Mouse (Mus musculus): ENCODE results near the gene Trpc1. TPM values are rescaled to one million over a fixed set of nuclear protein-coding genes. Genes with fewer than 3 reads are reported as not detected.

Trpc1 gene
- polyA plus RNA-seq, 1 experiment from 2014 or later: 6.2 TPM

DNA sequence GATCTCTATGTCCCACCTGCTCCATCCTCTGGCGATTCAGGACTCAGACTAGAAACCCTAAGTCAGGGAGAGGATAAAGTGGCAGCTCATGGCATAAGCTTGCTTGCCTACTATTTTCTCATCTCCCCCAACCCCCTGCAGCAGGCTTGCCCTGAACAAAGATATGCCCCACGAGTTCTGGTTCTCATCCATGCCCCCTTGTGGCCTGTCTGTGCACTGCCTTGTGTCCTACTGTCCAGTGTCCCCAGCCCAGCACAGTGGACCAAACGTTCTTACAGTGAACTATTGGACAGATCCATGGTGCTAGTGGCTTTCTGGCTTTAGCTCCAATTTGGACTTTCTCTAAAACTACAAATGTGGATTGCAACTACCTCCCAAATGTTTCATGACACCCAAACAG lies 62.1 kb downstream of the Trpc1 start:
- no peaks in the 10 kb centered on the region for H3K4me1 ChIP-seq (replicated peaks; ENCODE audit: control insufficient read depth, insufficient read depth, low read length)
- ATAC-seq: no peak
- no peak overlapping the region for H3K9ac ChIP-seq (replicated peaks; ENCODE audit: low read depth, low read length)
- H3K27ac ChIP-seq (ENCODE audit: low read length): no peak overlapping the region
- no peaks in the 10 kb centered on the region for H3K36me3 ChIP-seq (ENCODE audit: control insufficient read depth, insufficient read depth)
- H3K9me3 ChIP-seq (ENCODE audit: control insufficient read depth, low read length): no peaks in the 10 kb centered on the region
- H3K4me2 ChIP-seq (ENCODE audit: low read length): no peak overlapping the region
- WGBS: 69% methylated on average over 3 of the region's 3 CpGs
- H3K27me3 ChIP-seq (replicated peaks; ENCODE audit: control insufficient read depth, insufficient read depth, low read length): no peaks in the 10 kb centered on the region
- H3K4me3 ChIP-seq (replicated peaks; ENCODE audit: low read length): no peak overlapping the region

DNA sequence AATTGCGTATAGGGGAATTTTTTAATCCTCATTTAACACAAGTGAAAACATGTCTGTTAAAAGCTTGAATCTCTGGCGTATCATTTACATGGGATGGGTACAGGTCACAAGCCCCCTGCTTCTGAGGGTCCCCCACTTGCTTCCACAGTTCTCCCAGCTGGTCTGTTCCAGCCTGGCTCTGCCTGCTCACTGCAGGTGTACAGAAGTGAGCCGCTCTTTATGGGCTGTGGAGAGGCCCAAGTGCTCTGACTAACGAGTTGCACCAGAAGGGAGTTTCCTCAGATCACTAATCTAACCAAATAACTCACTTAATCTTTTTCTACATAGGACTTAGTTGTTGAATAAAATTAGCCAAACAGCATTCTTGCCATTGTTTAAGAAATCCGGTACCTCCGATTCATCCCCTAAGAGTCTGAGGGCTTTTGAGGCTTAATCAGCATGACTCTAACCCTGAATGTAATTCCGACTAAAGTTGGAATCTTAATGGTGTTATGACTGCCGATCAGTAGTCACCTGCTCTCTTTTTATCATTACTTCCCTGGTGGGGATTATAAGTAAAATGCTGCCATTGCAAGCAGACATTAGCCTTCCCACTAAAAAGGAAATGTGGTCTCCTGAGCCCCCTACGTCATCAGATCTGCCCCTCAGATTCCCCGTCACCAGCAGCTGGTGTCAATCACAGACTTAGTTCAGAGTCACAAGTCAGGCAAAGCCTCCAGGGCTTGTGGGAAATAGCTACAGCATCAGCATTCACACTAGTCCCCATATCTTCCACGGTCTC lies 64.3 kb downstream of the Trpc1 start:
- Histone ChIP-seq H3K9ac (replicated peaks; ENCODE audit: low read depth, low read length) (no peak overlapping the region), H3K36me3 (ENCODE audit: control insufficient read depth, insufficient read depth) (no peaks in the 10 kb centered on the region), H3K4me3 (replicated peaks; ENCODE audit: low read length) (no peak overlapping the region), H3K27me3 (replicated peaks; ENCODE audit: control insufficient read depth, insufficient read depth, low read length) (no peaks in the 10 kb centered on the region), H3K4me2 (ENCODE audit: low read length) (no peak overlapping the region), H3K4me1 (replicated peaks; ENCODE audit: control insufficient read depth, insufficient read depth, low read length) (no peaks in the 10 kb centered on the region), H3K27ac (ENCODE audit: low read length) (no peak overlapping the region), H3K9me3 (ENCODE audit: control insufficient read depth, low read length) (no peaks in the 10 kb centered on the region)
- 28% methylated on average over 11 of the region's 11 CpGs for WGBS
- ATAC-seq: peak; percentile 78

DNA sequence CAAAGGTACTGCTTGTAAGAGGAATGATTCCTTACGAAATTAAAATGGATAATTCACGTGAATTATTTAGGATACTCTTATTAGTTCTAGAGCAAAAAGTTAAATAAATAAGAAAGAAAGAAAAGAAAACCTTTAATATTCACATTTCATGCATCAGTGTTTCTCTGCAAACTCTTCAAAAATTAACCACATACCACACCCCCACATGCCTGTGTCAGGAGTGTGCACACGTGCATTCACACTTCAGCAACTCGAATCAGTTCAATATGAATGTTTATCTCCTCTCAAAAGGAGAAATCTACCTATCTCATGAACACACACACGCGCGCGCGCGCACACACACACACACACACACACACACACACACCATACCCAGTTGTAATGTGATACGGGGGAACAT lies 69.5 kb downstream of the Trpc1 start:
- Histone ChIP-seq H3K4me3 (replicated peaks; ENCODE audit: low read length) (no peak overlapping the region), H3K9me3 (ENCODE audit: control insufficient read depth, low read length) (no peaks in the 10 kb centered on the region), H3K4me1 (replicated peaks; ENCODE audit: control insufficient read depth, insufficient read depth, low read length) (no peaks in the 10 kb centered on the region), H3K9ac (replicated peaks; ENCODE audit: low read depth, low read length) (no peak overlapping the region), H3K27ac (ENCODE audit: low read length) (no peak overlapping the region), H3K27me3 (replicated peaks; ENCODE audit: control insufficient read depth, insufficient read depth, low read length) (no peaks in the 10 kb centered on the region), H3K4me2 (ENCODE audit: low read length) (no peak overlapping the region), H3K36me3 (ENCODE audit: control insufficient read depth, insufficient read depth) (no peaks in the 10 kb centered on the region)
- WGBS: 93% methylated on average over 11 of the region's 11 CpGs
- no peak for ATAC-seq

DNA sequence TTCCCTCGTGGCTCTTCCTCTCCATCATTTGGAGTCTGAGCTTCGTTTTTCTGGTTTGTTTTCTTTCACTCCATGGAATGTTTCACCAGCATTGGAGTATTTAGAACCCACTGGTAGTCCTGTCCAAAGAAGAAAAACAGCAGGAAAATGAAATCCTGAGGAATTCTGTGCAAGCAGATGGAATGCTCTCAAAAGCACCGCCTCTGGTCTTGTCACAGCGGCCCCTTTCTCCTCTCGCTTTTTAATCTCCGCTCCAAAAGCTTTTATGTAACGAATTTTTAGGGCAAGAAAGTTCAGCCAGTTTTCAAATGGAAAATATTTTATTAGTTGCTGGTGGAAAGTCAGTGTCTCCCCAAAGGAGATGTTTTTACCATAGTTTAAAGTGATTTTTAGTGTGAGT lies 70.2 kb downstream of the Trpc1 start:
- Histone ChIP-seq H3K4me2 (ENCODE audit: low read length) (no peak overlapping the region), H3K4me1 (replicated peaks; ENCODE audit: control insufficient read depth, insufficient read depth, low read length) (peaks cover 4% of the 10 kb centered on the region), H3K9me3 (ENCODE audit: control insufficient read depth, low read length) (no peaks in the 10 kb centered on the region), H3K4me3 (replicated peaks; ENCODE audit: low read length) (no peak overlapping the region), H3K9ac (replicated peaks; ENCODE audit: low read depth, low read length) (no peak overlapping the region), H3K36me3 (ENCODE audit: control insufficient read depth, insufficient read depth) (no peaks in the 10 kb centered on the region), H3K27ac (ENCODE audit: low read length) (no peak overlapping the region), H3K27me3 (replicated peaks; ENCODE audit: control insufficient read depth, insufficient read depth, low read length) (no peaks in the 10 kb centered on the region)
- ATAC-seq: no peak
- 70% methylated on average over 7 of the region's 7 CpGs for WGBS

DNA sequence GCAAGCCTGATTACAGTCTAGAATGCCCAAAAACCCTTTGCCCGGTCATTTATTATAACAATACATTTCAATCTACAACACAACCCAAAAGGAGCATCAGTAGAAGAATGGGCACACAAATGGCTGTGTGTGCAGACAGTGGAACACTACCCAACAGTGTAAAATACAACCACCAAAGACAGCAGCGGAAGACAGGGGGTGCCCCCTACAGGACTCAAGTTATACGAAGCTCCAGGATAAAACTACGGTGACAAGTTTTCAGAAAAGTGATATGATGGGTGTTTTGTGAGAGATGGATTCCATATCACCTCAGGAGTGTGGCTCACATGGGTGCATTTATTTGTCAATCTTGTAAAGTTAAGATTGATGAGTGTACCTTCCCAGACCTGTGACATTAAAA lies 74.2 kb downstream of the Trpc1 start:
- 95% methylated on average over 4 of the region's 4 CpGs for WGBS
- H3K9ac ChIP-seq (replicated peaks; ENCODE audit: low read depth, low read length): no peak overlapping the region
- peaks cover 5% of the 10 kb centered on the region for H3K4me1 ChIP-seq (replicated peaks; ENCODE audit: control insufficient read depth, insufficient read depth, low read length)
- ATAC-seq: no peak
- no peak overlapping the region for H3K4me2 ChIP-seq (ENCODE audit: low read length)
- H3K36me3 ChIP-seq (ENCODE audit: control insufficient read depth, insufficient read depth): no peaks in the 10 kb centered on the region
- no peak overlapping the region for H3K27ac ChIP-seq (ENCODE audit: low read length)
- H3K27me3 ChIP-seq (replicated peaks; ENCODE audit: control insufficient read depth, insufficient read depth, low read length): no peaks in the 10 kb centered on the region
- no peak overlapping the region for H3K4me3 ChIP-seq (replicated peaks; ENCODE audit: low read length)
- no peaks in the 10 kb centered on the region for H3K9me3 ChIP-seq (ENCODE audit: control insufficient read depth, low read length)

DNA sequence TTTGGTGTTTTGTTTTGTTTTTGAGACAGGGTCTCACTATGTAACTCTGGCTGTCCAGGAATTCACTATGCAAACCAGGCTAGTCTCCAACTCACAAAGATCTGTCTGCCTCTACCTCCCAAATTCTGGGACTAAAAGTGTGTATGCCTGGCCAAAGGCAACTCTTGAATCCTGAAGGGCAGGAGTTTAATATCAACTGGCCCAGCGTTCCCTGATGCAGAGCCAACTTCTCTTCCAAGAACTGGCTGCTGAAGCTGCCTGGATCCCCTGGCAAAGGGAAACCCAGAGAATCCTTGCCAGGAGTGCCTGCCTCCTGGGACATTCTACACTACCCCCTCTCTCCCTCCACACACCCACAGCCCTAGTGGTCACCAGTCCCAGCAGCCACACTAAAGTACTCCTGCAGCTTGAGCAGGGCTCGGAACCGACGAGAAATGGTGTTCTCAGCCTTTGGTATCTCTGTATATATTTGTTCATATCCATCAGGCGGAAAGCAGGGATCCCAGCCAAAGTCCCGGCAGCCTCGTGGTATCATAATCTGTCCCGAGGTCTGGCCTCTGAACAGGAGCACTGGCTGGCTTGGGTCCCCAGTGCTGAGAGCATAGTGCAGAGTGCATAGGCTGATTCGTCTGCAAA lies 75.0 kb downstream of the Trpc1 start:
- Histone ChIP-seq H3K9ac (replicated peaks; ENCODE audit: low read depth, low read length) (no peak overlapping the region), H3K27me3 (replicated peaks; ENCODE audit: control insufficient read depth, insufficient read depth, low read length) (no peaks in the 10 kb centered on the region), H3K4me3 (replicated peaks; ENCODE audit: low read length) (no peak overlapping the region), H3K9me3 (ENCODE audit: control insufficient read depth, low read length) (no peaks in the 10 kb centered on the region), H3K36me3 (ENCODE audit: control insufficient read depth, insufficient read depth) (no peaks in the 10 kb centered on the region), H3K4me2 (ENCODE audit: low read length) (peak overlapping the region; percentile 13; the same call in 1 of the 2 replicates), H3K27ac (ENCODE audit: low read length) (no peak overlapping the region), H3K4me1 (replicated peaks; ENCODE audit: control insufficient read depth, insufficient read depth, low read length) (peaks cover 5% of the 10 kb centered on the region)
- ATAC-seq: peak; percentile 74
- 58% methylated on average over 9 of the region's 9 CpGs for WGBS

DNA sequence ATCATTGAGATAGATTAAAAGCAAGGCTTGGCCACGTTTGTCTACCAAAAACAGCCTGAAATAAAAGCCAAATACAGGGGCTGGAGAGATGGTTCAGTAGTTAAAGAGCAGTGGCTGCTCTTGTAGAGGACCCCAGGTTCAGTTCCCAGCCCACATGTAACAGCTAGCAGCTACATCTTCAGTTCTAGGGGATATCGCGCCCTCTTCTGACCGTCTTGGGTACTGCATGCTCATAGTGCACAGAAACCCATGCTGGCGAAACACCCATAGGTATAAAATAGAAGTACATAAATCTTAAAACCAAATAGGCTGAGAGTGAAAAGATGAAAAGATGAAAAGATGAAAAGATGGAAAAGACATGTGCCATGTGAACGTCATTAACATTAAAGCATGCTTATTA lies 77.4 kb downstream of the Trpc1 start:
- 85% methylated on average over 6 of the region's 6 CpGs for WGBS
- H3K27ac ChIP-seq (ENCODE audit: low read length): no peak overlapping the region
- no peaks in the 10 kb centered on the region for H3K9me3 ChIP-seq (ENCODE audit: control insufficient read depth, low read length)
- H3K27me3 ChIP-seq (replicated peaks; ENCODE audit: control insufficient read depth, insufficient read depth, low read length): no peaks in the 10 kb centered on the region
- H3K4me3 ChIP-seq (replicated peaks; ENCODE audit: low read length): no peak overlapping the region
- H3K9ac ChIP-seq (replicated peaks; ENCODE audit: low read depth, low read length): no peak overlapping the region
- peaks cover 7% of the 10 kb centered on the region for H3K4me1 ChIP-seq (replicated peaks; ENCODE audit: control insufficient read depth, insufficient read depth, low read length)
- ATAC-seq: no peak
- H3K36me3 ChIP-seq (ENCODE audit: control insufficient read depth, insufficient read depth): no peaks in the 10 kb centered on the region
- H3K4me2 ChIP-seq (ENCODE audit: low read length): no peak overlapping the region

DNA sequence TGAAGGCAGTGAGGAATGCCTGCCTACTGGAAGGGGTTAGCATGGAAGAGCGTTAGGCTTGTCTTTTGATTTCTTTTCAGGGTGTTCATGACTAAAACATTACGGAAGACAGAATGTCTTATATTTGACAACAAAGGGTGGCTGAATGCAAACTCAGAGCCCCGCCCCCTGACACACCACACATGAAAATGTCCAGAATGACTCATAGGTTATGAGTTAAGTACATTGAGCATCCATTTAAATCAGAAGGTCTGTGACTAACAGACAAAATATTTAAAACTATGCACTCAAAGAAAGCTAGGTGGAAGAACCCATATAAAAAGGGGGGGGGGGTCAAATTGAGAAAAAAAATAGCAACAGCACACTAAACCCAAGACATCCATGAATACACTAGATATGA lies 77.8 kb downstream of the Trpc1 start:
- Histone ChIP-seq H3K9me3 (ENCODE audit: control insufficient read depth, low read length) (no peaks in the 10 kb centered on the region), H3K4me1 (replicated peaks; ENCODE audit: control insufficient read depth, insufficient read depth, low read length) (peaks cover 11% of the 10 kb centered on the region), H3K36me3 (ENCODE audit: control insufficient read depth, insufficient read depth) (no peaks in the 10 kb centered on the region), H3K27ac (ENCODE audit: low read length) (no peak overlapping the region), H3K27me3 (replicated peaks; ENCODE audit: control insufficient read depth, insufficient read depth, low read length) (no peaks in the 10 kb centered on the region), H3K4me2 (ENCODE audit: low read length) (no peak overlapping the region), H3K4me3 (replicated peaks; ENCODE audit: low read length) (no peak overlapping the region), H3K9ac (replicated peaks; ENCODE audit: low read depth, low read length) (no peak overlapping the region)
- WGBS: 92% methylated on average over 3 of the region's 3 CpGs
- ATAC-seq: no peak

DNA sequence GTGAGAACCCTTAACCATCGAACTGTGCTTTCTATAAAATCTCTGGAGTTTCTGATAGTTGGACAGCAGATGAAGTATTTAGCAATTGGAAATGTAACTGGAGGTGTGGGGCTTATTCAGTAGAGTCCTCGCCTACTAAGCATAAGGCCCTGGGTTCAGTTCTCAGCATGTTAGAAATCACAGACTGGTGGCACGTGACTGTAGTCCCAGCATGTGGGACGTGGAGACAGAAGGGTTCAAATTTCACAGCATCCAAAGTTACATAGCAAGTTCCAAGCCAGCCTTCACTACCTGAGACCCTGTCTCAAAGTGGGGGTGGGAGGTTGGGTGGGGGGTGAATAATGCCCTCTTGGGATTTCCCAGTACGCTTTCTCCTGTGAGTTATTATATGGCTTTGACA lies 81.9 kb downstream of the Trpc1 start:
- no peak overlapping the region for H3K4me2 ChIP-seq (ENCODE audit: low read length)
- 63% methylated on average over 5 of the region's 5 CpGs for WGBS
- H3K27me3 ChIP-seq (replicated peaks; ENCODE audit: control insufficient read depth, insufficient read depth, low read length): no peaks in the 10 kb centered on the region
- peaks cover 15% of the 10 kb centered on the region for H3K4me1 ChIP-seq (replicated peaks; ENCODE audit: control insufficient read depth, insufficient read depth, low read length)
- no peak overlapping the region for H3K9ac ChIP-seq (replicated peaks; ENCODE audit: low read depth, low read length)
- no peaks in the 10 kb centered on the region for H3K36me3 ChIP-seq (ENCODE audit: control insufficient read depth, insufficient read depth)
- H3K9me3 ChIP-seq (ENCODE audit: control insufficient read depth, low read length): no peaks in the 10 kb centered on the region
- H3K27ac ChIP-seq (ENCODE audit: low read length): no peak overlapping the region
- no peak overlapping the region for H3K4me3 ChIP-seq (replicated peaks; ENCODE audit: low read length)
- no peak for ATAC-seq

All from forebrain, embryonic 16.5 days (tissue).